Mouse (Mus musculus) liver, adult 2 months (tissue): Measurements from ENCODE around the gene Meltf. TPM values are rescaled to one million over a fixed set of nuclear protein-coding genes. Genes with fewer than 3 reads are reported as not detected.
"Not testable (repeated sequence)": the region's sequence is repeated elsewhere in the genome, so short reads cannot be mapped to it uniquely, and the experiment has no call there.

Experiments
- DNase-seq: peaks from one replicate; pipeline ENCODE4 v3.0.0-alpha.2; 2011; ENCODE audit warnings: low read depth, low spot score; ENCODE audit errors: extremely low read depth
- H3K27ac ChIP-seq: fragments of 200-500 bp; replicated peaks from 2 replicates; pipeline ENCODE4 v1.5.1; 2012; ENCODE audit warnings: low read depth, mild to moderate bottlenecking, control low read depth, inconsistent platforms, low read length; ENCODE audit not compliant: insufficient read depth
- H3K27me3 ChIP-seq: fragments of 200-500 bp; 2 replicates; pipeline ENCODE4 v1.6.1; 2012; ENCODE audit warnings: mild to moderate bottlenecking, moderate library complexity, low read length, inconsistent platforms; ENCODE audit not compliant: control insufficient read depth, insufficient read depth
- H3K36me3 ChIP-seq: fragments of 200-500 bp; 2 replicates; pipeline ENCODE4 v1.6.1; 2012; ENCODE audit warnings: low read length, inconsistent platforms; ENCODE audit not compliant: control insufficient read depth, insufficient read depth
- H3K4me1 ChIP-seq: fragments of 200-500 bp; 2 replicates; pipeline ENCODE4 v1.6.1; 2011; ENCODE audit warnings: low read length; ENCODE audit not compliant: control insufficient read depth, insufficient read depth
- H3K4me3 ChIP-seq: fragments of 200-500 bp; 2 replicates; pipeline ENCODE4 v1.5.1; 2011; ENCODE audit warnings: low read depth, mild to moderate bottlenecking, control low read depth, low read length, moderate library complexity; ENCODE audit not compliant: insufficient read depth
- H3K79me2 ChIP-seq: fragments of 200-500 bp; 2 replicates; pipeline ENCODE4 v1.6.1; 2012; ENCODE audit warnings: inconsistent platforms, mild to moderate bottlenecking, low read length, moderate library complexity; ENCODE audit not compliant: control insufficient read depth, insufficient read depth
- H3K9ac ChIP-seq: fragments of 200-500 bp; 2 replicates; pipeline ENCODE4 v1.6.1; 2012; ENCODE audit warnings: low read depth, mild to moderate bottlenecking, control low read depth, inconsistent platforms, low read length
- CTCF ChIP-seq: fragments of 200-500 bp; IDR thresholded peaks from 2 replicates; pipeline ENCODE4 v1.5.1; 2011; ENCODE audit warnings: low read depth, low read length, control low read depth
- POLR2A ChIP-seq: fragments of 200-500 bp; IDR thresholded peaks from 2 replicates; pipeline ENCODE4 v1.6.1; 2011; ENCODE audit warnings: low read length, control low read depth; ENCODE audit not compliant: insufficient read depth; ENCODE audit errors: extremely low read depth
- WGBS: fragments of 180-500 bp; shearing (Covaris S2); methylation state at CpG from one replicate; pipeline ENCODE4 v1.1.7; 2018; 5-methylcytosine and 5-hydroxymethylcytosine counted together
- polyA plus RNA-seq: library from polyadenylated mRNA; depleted of rRNA; stranded (reverse); fragments of >200 nt; gene quantifications from 2 replicates; pipeline ENCODE4 v1.2.3, GENCODE M21; 2012
- total RNA-seq: library from RNA; depleted of rRNA; stranded (reverse); fragments of >200 nt; gene quantifications from 2 replicates; pipeline ENCODE4 v1.2.3, GENCODE M21; 2014

Gene Meltf
- total and polyA plus RNA-seq, 2 experiments = not detected

DNA sequence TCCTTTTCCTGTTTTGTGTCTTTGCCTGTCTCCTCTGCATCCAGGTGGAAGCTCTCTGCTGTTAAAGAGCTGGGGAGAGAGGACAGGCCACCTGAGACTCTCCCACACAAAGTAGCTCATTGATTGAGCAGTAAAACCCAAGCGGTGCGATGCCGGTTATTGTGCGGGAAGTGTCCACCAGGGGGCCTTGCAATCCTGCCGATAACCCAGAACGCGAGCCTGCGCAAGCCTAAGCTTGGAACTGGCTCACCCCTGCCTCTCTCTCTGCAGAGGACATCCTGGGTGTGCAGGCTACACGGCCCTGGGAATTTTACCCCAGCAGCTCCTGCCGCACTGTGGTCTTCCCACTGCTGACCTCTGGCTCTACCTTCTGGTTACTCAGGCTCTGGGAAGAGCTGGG, 65.4 kb downstream of the Meltf start:
- H3K79me2 ChIP-seq = peaks cover 15% of the 10 kb centered on the region; the same call in 1 of the 2 replicates
- H3K27ac ChIP-seq = no peak overlapping the region
- H3K36me3 ChIP-seq = no peaks in the 10 kb centered on the region
- no peak overlapping the region for H3K4me3 ChIP-seq
- WGBS = 1% methylated on average over 10 of the region's 10 CpGs
- no peaks in the 10 kb centered on the region for H3K27me3 ChIP-seq
- peaks cover 8% of the 10 kb centered on the region for H3K4me1 ChIP-seq
- no peak overlapping the region for H3K9ac ChIP-seq
- TF ChIP-seq POLR2A (no peak), CTCF (peak; percentile 88)
- peak; percentile 38 for DNase-seq

- WGBS = 88% methylated on average over 12 of the region's 12 CpGs
- Histone ChIP-seq H3K79me2 (peaks cover 18% of the 10 kb centered on the region; the same call in 1 of the 2 replicates), H3K4me3 (no peak overlapping the region), H3K27ac (no peak overlapping the region), H3K9ac (no peak overlapping the region), H3K27me3 (no peaks in the 10 kb centered on the region), H3K4me1 (peaks cover 8% of the 10 kb centered on the region), H3K36me3 (no peaks in the 10 kb centered on the region)
- DNase-seq = no peak
- TF ChIP-seq CTCF = no peak
- no peak for TF ChIP-seq POLR2A
Measured at GRCm38 (mm10) chr16:31944698-31945255, 66.2 kb downstream of the Meltf start.

GRCm38 (mm10) chr16:31945372-31945771, 66.8 kb downstream of the Meltf start:
- H3K27ac ChIP-seq = no peak overlapping the region
- peaks cover 8% of the 10 kb centered on the region for H3K4me1 ChIP-seq
- peaks cover 18% of the 10 kb centered on the region; the same call in 1 of the 2 replicates for H3K79me2 ChIP-seq
- no peaks in the 10 kb centered on the region for H3K36me3 ChIP-seq
- WGBS = 87% methylated on average over 6 of the region's 6 CpGs
- H3K4me3 ChIP-seq = no peak overlapping the region
- DNase-seq = no peak
- H3K27me3 ChIP-seq = no peaks in the 10 kb centered on the region
- TF ChIP-seq POLR2A (no peak), CTCF (no peak)
- H3K9ac ChIP-seq = no peak overlapping the region

DNA sequence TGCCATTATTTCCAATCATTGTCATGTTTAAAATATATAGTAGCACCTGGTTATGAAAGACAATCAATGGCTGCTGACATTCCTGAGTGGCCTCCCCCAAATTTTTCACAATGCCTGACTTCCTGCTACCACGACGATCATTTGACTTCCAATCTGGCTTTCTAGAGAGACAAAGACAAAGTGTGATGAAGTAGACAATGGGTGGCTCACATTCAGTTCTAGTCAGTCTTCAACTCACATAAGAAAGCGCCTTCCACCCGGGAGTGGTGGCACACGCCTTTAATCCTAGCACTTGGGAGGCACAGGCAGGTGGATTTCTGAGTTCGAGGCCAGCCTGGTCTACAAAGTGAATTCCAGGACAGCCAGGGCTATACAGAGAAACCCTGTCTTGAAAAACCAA, 67.4 kb downstream of the Meltf start:
- WGBS = 88% methylated on average over 6 of the region's 6 CpGs
- not testable (repeated sequence) for DNase-seq, H3K4me1 ChIP-seq, H3K27ac ChIP-seq, H3K36me3 ChIP-seq, H3K9ac ChIP-seq, H3K27me3 ChIP-seq, H3K4me3 ChIP-seq
- H3K79me2 ChIP-seq = peaks cover 21% of the 10 kb centered on the region; the same call in 1 of the 2 replicates

GRCm38 (mm10) chr16:31947333-31947732, 68.7 kb downstream of the Meltf start:
- peak; percentile 18 for DNase-seq
- H3K36me3 ChIP-seq = no peaks in the 10 kb centered on the region
- H3K4me1 ChIP-seq = peaks cover 8% of the 10 kb centered on the region
- WGBS = 8% methylated on average over 8 of the region's 8 CpGs
- H3K27me3 ChIP-seq = no peaks in the 10 kb centered on the region
- peak overlapping the region; percentile 95 for H3K4me3 ChIP-seq
- H3K9ac ChIP-seq = peak overlapping the region; percentile 37
- peaks cover 21% of the 10 kb centered on the region; the same call in 1 of the 2 replicates for H3K79me2 ChIP-seq
- TF ChIP-seq POLR2A = no peak
- no peak for TF ChIP-seq CTCF
- no peak overlapping the region for H3K27ac ChIP-seq

DNA sequence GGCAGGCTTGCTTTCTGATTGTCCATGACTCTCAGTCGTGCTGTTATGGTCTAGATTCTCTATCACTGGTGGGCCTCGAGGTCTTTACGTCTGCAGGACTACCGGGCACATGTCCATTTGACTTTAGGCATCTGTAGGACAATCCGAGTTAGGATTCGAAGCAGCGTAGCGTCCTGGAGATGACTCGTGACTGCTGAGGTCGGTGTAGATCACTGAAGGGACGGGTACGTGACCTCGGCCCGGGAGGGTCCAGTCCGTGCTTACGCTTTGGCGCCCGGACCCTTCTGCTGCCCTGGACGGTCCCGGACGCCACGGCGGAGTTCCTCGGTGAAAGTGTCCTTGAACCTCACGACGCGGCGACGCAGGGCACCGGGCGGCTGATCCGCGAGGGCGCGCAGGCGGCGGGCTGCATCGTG, 69.3 kb downstream of the Meltf start:
- peaks cover 8% of the 10 kb centered on the region for H3K4me1 ChIP-seq
- DNase-seq = peak; percentile 48
- peak overlapping the region; percentile 66 for H3K27ac ChIP-seq
- peak overlapping the region; percentile 95 for H3K4me3 ChIP-seq
- peak overlapping the region; percentile 93 for H3K9ac ChIP-seq
- WGBS = under 1% methylated on average over 38 of the region's 38 CpGs
- TF ChIP-seq CTCF = no peak
- TF ChIP-seq POLR2A = no peak
- no peaks in the 10 kb centered on the region for H3K27me3 ChIP-seq
- peaks cover 23% of the 10 kb centered on the region; the same call in 1 of the 2 replicates for H3K79me2 ChIP-seq
- H3K36me3 ChIP-seq = no peaks in the 10 kb centered on the region
